Mouse (Mus musculus): ENCODE data around the gene Sept9.

- no peak for TF ChIP-seq EP300 (IDR thresholded peaks at IDR 0.05)
- TF ChIP-seq CTCF (IDR thresholded peaks at IDR 0.05), result no peak
Measured at GRCm38 (mm10) chr11:117256088-117256487, 56.6 kb downstream of the Sept9 start.
